Mouse (Mus musculus): ENCODE measurements around the gene Scarf1.

GRCm38 (mm10) chr11:75551961-75552441 is 38.7 kb downstream of the Scarf1 start:
- TF ChIP-seq POLR2A (IDR thresholded peaks at IDR 0.05; ENCODE audit: borderline replicate concordance, control insufficient read depth, low read depth, low read length), result no peak
- TF ChIP-seq CTCF (IDR thresholded peaks at IDR 0.05; ENCODE audit: control insufficient read depth, insufficient read depth, low read length), result no peak
